Mouse (Mus musculus) CH12.LX (cell line): ENCODE data around the gene Entpd2. TPM values are rescaled to one million over a fixed set of nuclear protein-coding genes. Genes with fewer than 3 reads are reported as not detected.

Experiments
- DNase-seq: peaks from one replicate; pipeline ENCODE4 v3.0.0-alpha.2; 2013; ENCODE audit errors: extremely low read depth
- H3K27ac ChIP-seq: 2 replicates; pipeline ENCODE4 v1.5.1; 2012; ENCODE audit warnings: low read depth, mild to moderate bottlenecking, control low read depth, moderate library complexity; ENCODE audit not compliant: insufficient read depth
- H3K27me3 ChIP-seq: replicated peaks from 2 replicates; pipeline ENCODE3; 2012; ENCODE audit warnings: inconsistent platforms
- H3K36me3 ChIP-seq, 2 experiments: replicated peaks in 1 of 2; 2 replicates each; pipeline versions ENCODE3 to v1.6.1; 2012; ENCODE audit warnings: inconsistent platforms in 1 of 2, low read length in 1 of 2, mild to moderate bottlenecking in 1 of 2, mixed read lengths in 1 of 2, moderate library complexity in 1 of 2; ENCODE audit not compliant: control insufficient read depth in 1 of 2, insufficient read depth in 1 of 2
- H3K4me1 ChIP-seq, 2 experiments: 2 replicates each; pipeline ENCODE4 v1.6.1; 2012; ENCODE audit warnings: inconsistent platforms in 1 of 2, moderate library complexity in 1 of 2; ENCODE audit not compliant: insufficient read depth in 2 of 2, control insufficient read depth in 1 of 2
- H3K4me2 ChIP-seq: 2 replicates; pipeline ENCODE4 v1.6.1; 2012; ENCODE audit warnings: low read depth, mild to moderate bottlenecking, control low read depth; ENCODE audit not compliant: poor library complexity, insufficient read depth, severe bottlenecking
- H3K4me3 ChIP-seq, 3 experiments: fragments of 150-350 bp in 1 of 3; sonication (generic) in 1 of 3; replicated peaks in 1 of 3; 2 replicates each; pipeline versions ENCODE3 to v1.5.1; 2011 to 2012; ENCODE audit warnings: low read depth in 2 of 3, low read length in 2 of 3, mild to moderate bottlenecking in 2 of 3, moderate library complexity in 2 of 3, control low read depth in 1 of 3, improper control_type of control experiment in 1 of 3, inconsistent platforms in 1 of 3, mixed read lengths in 1 of 3; ENCODE audit not compliant: poor library complexity in 1 of 3
- H3K79me2 ChIP-seq: replicated peaks from 2 replicates; pipeline ENCODE4 v1.6.1; 2012; ENCODE audit warnings: mild to moderate bottlenecking, moderate library complexity; ENCODE audit not compliant: control insufficient read depth, poor library complexity, insufficient read depth, severe bottlenecking; ENCODE audit errors: extremely low read depth
- H3K9ac ChIP-seq: 2 replicates; pipeline ENCODE4 v1.6.1; 2012; ENCODE audit warnings: low read depth, mild to moderate bottlenecking, control low read depth, moderate library complexity; ENCODE audit not compliant: insufficient read depth
- H3K9me3 ChIP-seq: replicated peaks from 2 replicates; pipeline ENCODE3; 2012; ENCODE audit warnings: low read length, inconsistent platforms, mixed read lengths
- BHLHE40 ChIP-seq: IDR thresholded peaks from 2 replicates; pipeline ENCODE4 v1.6.1; 2011; ENCODE audit warnings: mild to moderate bottlenecking, low read depth, low read length, improper control_type of control experiment
- CHD1 ChIP-seq: IDR thresholded peaks from 2 replicates; pipeline ENCODE4 v1.6.1; 2012; ENCODE audit warnings: low read depth, low read length, improper control_type of control experiment, inconsistent platforms
- CHD2 ChIP-seq: IDR thresholded peaks from 2 replicates; pipeline ENCODE4 v1.6.1; 2011; ENCODE audit warnings: low read length, improper control_type of control experiment
- E2F4 ChIP-seq: IDR thresholded peaks from 2 replicates; pipeline ENCODE4 v1.6.1; 2011; ENCODE audit warnings: low read depth, low read length, improper control_type of control experiment; ENCODE audit not compliant: insufficient replicate concordance
- ELF1 ChIP-seq: IDR thresholded peaks from 2 replicates; pipeline ENCODE4 v1.6.1; 2014; ENCODE audit warnings: low read depth, mild to moderate bottlenecking, inconsistent platforms, low read length, improper control_type of control experiment
- ETS1 ChIP-seq: conservative IDR thresholded peaks from 2 replicates; pipeline ENCODE4 v1.6.1; 2012; ENCODE audit warnings: low read depth, mild to moderate bottlenecking, inconsistent platforms, low read length, improper control_type of control experiment, moderate library complexity
- GABPA ChIP-seq: IDR thresholded peaks from 2 replicates; pipeline ENCODE4 v1.6.1; 2012; ENCODE audit warnings: low read depth, low read length, improper control_type of control experiment, inconsistent platforms; ENCODE audit not compliant: insufficient replicate concordance
- HCFC1 ChIP-seq: IDR thresholded peaks from 2 replicates; pipeline ENCODE4 v1.6.1; 2012; ENCODE audit warnings: low read depth, mild to moderate bottlenecking, inconsistent platforms, low read length, improper control_type of control experiment
- IRF4 ChIP-seq: IDR thresholded peaks from 2 replicates; pipeline ENCODE4 v1.6.1; 2014; ENCODE audit warnings: low read depth, mild to moderate bottlenecking, inconsistent platforms, low read length, improper control_type of control experiment
- JUN ChIP-seq: IDR thresholded peaks from 2 replicates; pipeline ENCODE4 v1.6.1; 2011; ENCODE audit warnings: low read depth, mild to moderate bottlenecking, low read length, improper control_type of control experiment, moderate library complexity; ENCODE audit not compliant: insufficient read depth
- JUND ChIP-seq: conservative IDR thresholded peaks from 2 replicates; pipeline ENCODE4 v1.6.1; 2011; ENCODE audit warnings: low read depth, low read length, improper control_type of control experiment
- MAX ChIP-seq: IDR thresholded peaks from 2 replicates; pipeline ENCODE4 v1.6.1; 2011; ENCODE audit warnings: low read length, improper control_type of control experiment
- MAZ ChIP-seq: IDR thresholded peaks from 2 replicates; pipeline ENCODE4 v1.6.1; 2012; ENCODE audit warnings: low read depth, mild to moderate bottlenecking, inconsistent platforms, low read length, improper control_type of control experiment, moderate library complexity
- MEF2A ChIP-seq: IDR thresholded peaks from 2 replicates; pipeline ENCODE4 v1.6.1; 2014; ENCODE audit warnings: low read depth, mild to moderate bottlenecking, inconsistent platforms, low read length, improper control_type of control experiment, borderline replicate concordance
- NELFE ChIP-seq: IDR thresholded peaks from 2 replicates; pipeline ENCODE4 v1.6.1; 2011; ENCODE audit warnings: low read depth, low read length, improper control_type of control experiment
- NRF1 ChIP-seq: IDR thresholded peaks from 2 replicates; pipeline ENCODE4 v1.6.1; 2014; ENCODE audit warnings: low read depth, mild to moderate bottlenecking, inconsistent platforms, low read length, improper control_type of control experiment, moderate library complexity
- PAX5 ChIP-seq: IDR thresholded peaks from 2 replicates; pipeline ENCODE4 v1.6.1; 2012; ENCODE audit warnings: low read length, inconsistent platforms, mixed read lengths
- RCOR1 ChIP-seq: conservative IDR thresholded peaks from 2 replicates; pipeline ENCODE4 v1.6.1; 2012; ENCODE audit warnings: low read depth, mild to moderate bottlenecking, inconsistent platforms, low read length, improper control_type of control experiment
- UBTF ChIP-seq: IDR thresholded peaks from 2 replicates; pipeline ENCODE4 v1.6.1; 2012; ENCODE audit warnings: low read depth, mild to moderate bottlenecking, inconsistent platforms, low read length, improper control_type of control experiment, moderate library complexity
- USF1 ChIP-seq: IDR thresholded peaks from 2 replicates; pipeline ENCODE4 v1.6.1; 2014; ENCODE audit warnings: low read depth, mild to moderate bottlenecking, inconsistent platforms, low read length, improper control_type of control experiment
- USF2 ChIP-seq: conservative IDR thresholded peaks from 2 replicates; pipeline ENCODE4 v1.6.1; 2011; ENCODE audit warnings: low read depth, low read length, improper control_type of control experiment
- ZC3H11A ChIP-seq: IDR thresholded peaks from 2 replicates; pipeline ENCODE4 v1.6.1; 2012; ENCODE audit warnings: low read depth, mild to moderate bottlenecking, inconsistent platforms, low read length, improper control_type of control experiment
- ZKSCAN1 ChIP-seq: IDR thresholded peaks from 2 replicates; pipeline ENCODE4 v1.6.1; 2012; ENCODE audit warnings: low read depth, inconsistent platforms, low read length, improper control_type of control experiment, borderline replicate concordance
- ZMIZ1 ChIP-seq: IDR thresholded peaks from 2 replicates; pipeline ENCODE4 v1.6.1; 2012; ENCODE audit warnings: low read depth, mild to moderate bottlenecking, inconsistent platforms, low read length, improper control_type of control experiment
- dilution Hi-C: fragments of 300-500 bp; cut with MboI; formaldehyde crosslinking; loops from 2 replicates; pipeline ENCODE4 v1.14.3; 2020; ENCODE audit warnings: low sequenced_read_pairs; ENCODE audit not compliant: extremely low pct_unique_long_range_greater_than_20kb, extremely low pct_ligation_motif_present
- in situ Hi-C: fragments of 300-500 bp; cut with MboI; formaldehyde crosslinking; loops from 3 replicates; pipeline ENCODE4 v1.14.3; 2019; ENCODE audit warnings: low sequenced_read_pairs, low pct_ligation_motif_present, low pct_unique_long_range_greater_than_20kb, mixed read lengths
- polyA plus RNA-seq: library from polyadenylated mRNA; unstranded; fragments of >175 nt; gene quantifications from 2 replicates; pipeline ENCODE4 v1.2.1, GENCODE M21; 2012; ENCODE audit warnings: low read depth; ENCODE audit not compliant: insufficient read length
- total RNA-seq, 2 experiments: library from RNA; depleted of rRNA; stranded (reverse); fragments of 300-350 nt in 1 of 2; fragments of >200 nt in 1 of 2; gene quantifications; 2 replicates each; pipeline ENCODE4 v1.2.3; 2012 to 2014

The Entpd2 gene
- total RNA-seq (2012; rRNA removed), result not detected in 2 replicates
- not detected in 2 replicates for total RNA-seq (2014; rRNA removed)
- polyA plus RNA-seq, result not detected in 2 replicates

DNA sequence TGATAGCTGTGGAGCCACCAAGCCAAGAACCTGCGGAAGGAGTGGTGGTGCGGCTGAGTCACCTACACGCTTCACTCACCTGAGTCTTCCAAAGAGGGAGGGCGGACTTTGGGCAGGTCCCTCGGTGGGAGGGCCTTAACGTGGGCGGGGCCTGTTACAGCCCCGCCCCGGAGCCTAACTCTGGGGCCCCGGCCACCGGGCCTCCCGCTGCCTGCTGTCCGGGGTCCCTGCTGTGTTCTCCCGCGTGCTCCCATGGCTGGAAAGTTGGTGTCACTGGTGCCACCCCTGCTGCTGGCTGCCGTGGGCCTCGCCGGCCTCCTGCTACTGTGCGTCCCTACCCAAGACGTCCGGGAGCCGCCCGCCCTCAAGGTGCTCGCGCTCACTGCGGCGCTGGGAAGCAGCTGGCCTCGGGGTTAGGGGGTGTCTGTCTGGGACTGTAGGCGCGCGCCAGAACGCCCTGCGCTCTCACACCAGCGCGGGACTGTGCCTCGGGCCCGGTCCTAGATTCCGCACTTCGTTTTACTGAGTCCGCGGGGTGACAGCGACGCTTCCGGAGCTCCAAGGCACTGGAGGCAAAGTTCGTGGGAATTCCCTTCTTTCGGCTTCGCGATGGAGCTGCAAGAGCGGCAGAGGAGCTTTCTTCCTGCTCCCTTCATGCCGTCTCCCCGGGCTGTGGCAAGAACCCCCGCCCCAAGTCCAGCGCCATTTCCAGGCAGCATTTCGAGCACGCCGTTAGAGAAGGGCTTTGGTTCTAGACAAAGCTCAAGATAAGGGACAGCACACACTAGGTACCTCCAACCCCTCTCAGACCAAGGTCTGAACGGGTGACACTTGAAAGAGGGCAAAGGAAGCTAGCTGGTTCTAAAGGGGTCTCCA lies at the start of gene Entpd2:
Gene Entpd2 (plus strand): TSS at position 154 of the 876 bp plus-strand sequence.
- Histone ChIP-seq H3K4me3 (no peak within 1 kb of the TSS), H3K79me2 (no peaks in the 10 kb centered on the region), H3K9ac (no peak within 1 kb of the TSS), H3K4me2 (no peak within 1 kb of the TSS), H3K27ac (no peak within 1 kb of the TSS), H3K9me3 (no peaks in the 10 kb centered on the region), H3K27me3 (peaks cover 85% of the 10 kb centered on the region), H3K36me3 (no peaks in the 10 kb centered on the region), H3K4me1 (peaks cover 0 to 5% of the 10 kb centered on the region in 2 experiments; a peak in 2 of 4 replicates)
- in situ Hi-C loops (no loop called here), dilution Hi-C loops (no loop called here)
- DNase-seq, result no peak
- TF ChIP-seq BHLHE40 (no peak), MEF2A (no peak), RCOR1 (no peak), UBTF (no peak), GABPA (no peak), CHD2 (no peak), CHD1 (no peak), ETS1 (no peak), ZKSCAN1 (no peak), E2F4 (no peak), ZMIZ1 (no peak), MAZ (no peak), NRF1 (no peak), HCFC1 (no peak), ZC3H11A (no peak), JUN (no peak), PAX5 (no peak), MAX (no peak), NELFE (no peak)

DNA sequence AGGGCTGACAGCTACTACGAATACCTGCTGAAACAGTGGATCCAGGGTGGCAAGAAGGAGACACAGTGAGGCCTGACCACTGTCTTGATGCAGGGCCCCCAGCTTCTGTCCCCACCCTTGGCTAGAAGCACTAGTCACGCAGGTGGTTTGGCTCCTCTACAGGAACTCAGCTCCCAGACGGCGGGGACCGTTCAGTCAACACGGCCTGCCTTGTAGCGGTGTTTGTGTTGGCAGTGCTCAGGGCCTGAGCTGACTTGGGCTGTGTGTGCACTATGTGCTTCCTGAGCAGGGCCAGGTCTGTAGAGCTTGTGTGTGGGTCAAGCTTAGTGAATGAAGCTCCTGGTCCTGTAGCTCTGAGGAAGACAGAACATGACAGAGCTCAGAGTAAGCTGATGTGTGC lies 47.5 kb upstream of the Entpd2 start:
- no peak overlapping the region for H3K27ac ChIP-seq
- H3K9ac ChIP-seq, result no peak overlapping the region
- H3K9me3 ChIP-seq, result no peaks in the 10 kb centered on the region
- no peaks in the 10 kb centered on the region; the same call in 1 of the 2 replicates for H3K79me2 ChIP-seq
- dilution Hi-C loops, result no loop called here
- DNase-seq, result no peak
- no peak overlapping the region for H3K4me3 ChIP-seq
- no peaks in the 10 kb centered on the region for H3K27me3 ChIP-seq
- no peak for TF ChIP-seq UBTF
- TF ChIP-seq IRF4, result no peak
- TF ChIP-seq USF1, result no peak
- TF ChIP-seq MAZ, result no peak
- no peak for TF ChIP-seq USF2
- no peak for TF ChIP-seq MAX
- TF ChIP-seq CHD2, result no peak
- no peak for TF ChIP-seq ETS1
- TF ChIP-seq ZC3H11A, result no peak
- TF ChIP-seq NRF1, result no peak
- no peak for TF ChIP-seq ELF1
- no peak for TF ChIP-seq NELFE
- no peak for TF ChIP-seq BHLHE40
- TF ChIP-seq MEF2A, result no peak
- TF ChIP-seq ZMIZ1, result no peak
- TF ChIP-seq JUND, result no peak
- in situ Hi-C loops, result no loop called here
- peaks cover 91 to 97% of the 10 kb centered on the region in 2 experiments for H3K36me3 ChIP-seq
- no peaks in the 10 kb centered on the region for H3K4me1 ChIP-seq
- H3K4me2 ChIP-seq, result no peak overlapping the region
